In the genomic region with DNA sequence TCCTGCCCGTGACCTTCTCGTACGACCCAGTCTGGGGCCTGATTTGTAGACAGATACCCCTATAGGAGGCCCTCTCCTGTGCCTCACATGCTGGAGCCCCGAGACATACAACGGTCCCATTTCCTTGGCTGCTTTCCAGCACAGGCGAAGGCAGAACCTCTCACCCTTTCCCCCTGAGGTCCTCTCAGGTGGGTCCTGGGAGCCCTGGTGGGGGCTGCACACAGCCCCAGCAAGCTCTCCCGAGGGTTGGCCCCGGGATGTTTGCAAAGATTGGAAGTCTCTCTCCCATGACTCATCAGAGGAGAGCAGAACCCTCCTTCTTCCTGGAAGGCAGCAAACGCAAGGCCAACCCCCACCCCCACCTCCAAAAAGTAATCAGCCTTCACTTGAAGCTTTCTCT, we compare ENCODE assay signal across 11 mouse cellular contexts. TPM values are rescaled to one million over a fixed set of nuclear protein-coding genes. Genes with fewer than 3 reads are reported as not detected.
DNase-seq lines count a peak whose midpoint lies in the region; ATAC-seq and TF ChIP-seq lines count a peak whose summit lies in the region.
"Had no signal": no experiment of that assay in that cellular context is flagged by ENCODE, and none has a peak within 500 bp of the region (broad histone marks: within the 10 kb centered on the region; RNA-seq: fewer than 3 reads in every experiment).

No protein-coding gene starts in this region.

- H3K9ac ChIP-seq in lung, postnatal 0 days (replicated peaks; ENCODE audit: low read depth), result no peak overlapping the region
- H3K9ac ChIP-seq in heart, embryonic 12.5 days, result no peak overlapping the region
- H3K9ac ChIP-seq in stomach, embryonic 14.5 days (replicated peaks; ENCODE audit: low read depth, low read length), result no peak overlapping the region
- no peak overlapping the region for H3K9ac ChIP-seq in midbrain, embryonic 13.5 days (replicated peaks)

- peak; percentile 34 for DNase-seq in cerebellum, adult 8-10 months
- DNase-seq in lung, postnatal 0 days (ENCODE audit: low spot score), result peak; percentile 74
- no peak for DNase-seq in lung, postnatal 25 days (ENCODE audit: low spot score)
- no peak for DNase-seq in urinary bladder, adult 18-20 months (ENCODE audit: low spot score in 2 of 2)
- DNase-seq: gastrocnemius, postnatal 10 days had no signal

- H3K4me3 ChIP-seq in lung, postnatal 0 days (ENCODE audit: low read depth, low read length), result no peak overlapping the region
- no peak overlapping the region for H3K4me3 ChIP-seq in heart, embryonic 12.5 days
- H3K4me3 ChIP-seq in stomach, embryonic 14.5 days (ENCODE audit: low read depth, low read length), result no peak overlapping the region
- H3K4me3 ChIP-seq in midbrain, embryonic 13.5 days (replicated peaks), result no peak overlapping the region
- H3K4me3 ChIP-seq: erythroblast, embryonic 14.5 days had no signal

- H3K27me3 ChIP-seq in lung, postnatal 0 days (replicated peaks; ENCODE audit: insufficient read depth, low read length), result no peaks in the 10 kb centered on the region
- no peaks in the 10 kb centered on the region for H3K27me3 ChIP-seq in heart, embryonic 12.5 days (replicated peaks)
- H3K27me3 ChIP-seq in stomach, embryonic 14.5 days (ENCODE audit: control insufficient read depth, insufficient read depth, low read length), result no peaks in the 10 kb centered on the region
- H3K27me3 ChIP-seq in midbrain, embryonic 13.5 days, result no peaks in the 10 kb centered on the region

- no peaks in the 10 kb centered on the region for H3K36me3 ChIP-seq in lung, postnatal 0 days (ENCODE audit: insufficient read depth, low read length)
- no peaks in the 10 kb centered on the region for H3K36me3 ChIP-seq in heart, embryonic 12.5 days
- H3K36me3 ChIP-seq in stomach, embryonic 14.5 days (ENCODE audit: control insufficient read depth, insufficient read depth, low read length), result no peaks in the 10 kb centered on the region
- no peaks in the 10 kb centered on the region for H3K36me3 ChIP-seq in midbrain, embryonic 13.5 days

- no peak for ATAC-seq in cerebellum, adult (ENCODE audit: insufficient number of reproducible peaks, low FRiP score, low TSS enrichment)
- ATAC-seq in lung, postnatal 0 days, result peak; percentile 58
- no peak for ATAC-seq in heart, embryonic 12.5 days (ENCODE audit: insufficient number of reproducible peaks, low FRiP score)
- ATAC-seq in stomach, embryonic 14.5 days (ENCODE audit: insufficient number of reproducible peaks, insufficient read depth, low FRiP score, low read depth), result peak; percentile 47
- ATAC-seq in midbrain, embryonic 13.5 days, result no peak

- no peak for TF ChIP-seq CTCF in lung, postnatal 0 days (IDR thresholded peaks at IDR 0.05)

- no peaks in the 10 kb centered on the region for H3K9me3 ChIP-seq in lung, postnatal 0 days (ENCODE audit: low read length)
- H3K9me3 ChIP-seq in heart, embryonic 12.5 days (replicated peaks), result peaks cover 3% of the 10 kb centered on the region
- no peaks in the 10 kb centered on the region for H3K9me3 ChIP-seq in stomach, embryonic 14.5 days (ENCODE audit: control insufficient read depth, low read depth, low read length)
- no peaks in the 10 kb centered on the region for H3K9me3 ChIP-seq in midbrain, embryonic 13.5 days

- TF ChIP-seq EP300 in lung, postnatal 0 days (IDR thresholded peaks at IDR 0.05), result 0 out of 2 replicates have a peak, but pooled peaks have one; percentile 10

- peak overlapping the region; percentile 8; the same call in 1 of the 2 replicates for H3K27ac ChIP-seq in lung, postnatal 0 days (ENCODE audit: low read length)
- peak overlapping the region; percentile 33; the same call in 1 of the 2 replicates for H3K27ac ChIP-seq in heart, embryonic 12.5 days (ENCODE audit: poor library complexity, severe bottlenecking)
- H3K27ac ChIP-seq in stomach, embryonic 14.5 days (ENCODE audit: low read length), result peak overlapping the region; percentile 79
- no peak overlapping the region for H3K27ac ChIP-seq in midbrain, embryonic 13.5 days

- H3K4me2 ChIP-seq in lung, postnatal 0 days (replicated peaks; ENCODE audit: low read depth, low read length), result no peak overlapping the region
- no peak overlapping the region; the same call in 1 of the 2 replicates for H3K4me2 ChIP-seq in heart, embryonic 12.5 days
- no peak overlapping the region for H3K4me2 ChIP-seq in stomach, embryonic 14.5 days (replicated peaks; ENCODE audit: low read depth, low read length)
- no peak overlapping the region for H3K4me2 ChIP-seq in midbrain, embryonic 13.5 days (replicated peaks)
- H3K4me2 ChIP-seq: midbrain, embryonic 11.5 days had no signal

- peaks cover 4% of the 10 kb centered on the region for H3K4me1 ChIP-seq in lung, postnatal 0 days (ENCODE audit: insufficient read depth, low read depth, low read length)
- peaks cover 54% of the 10 kb centered on the region for H3K4me1 ChIP-seq in heart, embryonic 12.5 days (replicated peaks)
- peaks cover 23% of the 10 kb centered on the region for H3K4me1 ChIP-seq in stomach, embryonic 14.5 days (ENCODE audit: control insufficient read depth, insufficient read depth, low read length)
- H3K4me1 ChIP-seq in midbrain, embryonic 13.5 days (replicated peaks), result peaks cover 12% of the 10 kb centered on the region

- 19% methylated on average over 9 of the region's 9 CpGs for WGBS in lung, postnatal 0 days
- 29% methylated on average over 9 of the region's 9 CpGs for WGBS in heart, embryonic 12.5 days
- WGBS in stomach, embryonic 14.5 days, result 17% methylated on average over 9 of the region's 9 CpGs
- WGBS in midbrain, embryonic 13.5 days, result 83% methylated on average over 9 of the region's 9 CpGs

RNA-seq across cellular contexts. Expression of gene Atp2a2, which starts 9.4 kb away (rescaled TPM):
- polyA plus RNA-seq in lung, postnatal 0 days (2015; fragmentation: Nextera tagmentation; extraction: Ambion mirVana), result 27.4 and 32.4 TPM in 2 replicates
- 414 and 424 TPM in 2 replicates for polyA plus RNA-seq in heart, embryonic 12.5 days (2016; fragmentation: Nextera tagmentation; extraction: Ambion mirVana)
- polyA plus RNA-seq in stomach, embryonic 14.5 days (2014; fragmentation: Nextera tagmentation; extraction: Ambion mirVana), result 36.7 and 40.0 TPM in 2 replicates
- polyA plus RNA-seq in midbrain, embryonic 13.5 days (2015; fragmentation: Nextera tagmentation; extraction: Ambion mirVana), result 35.7 and 40.0 TPM in 2 replicates

Comparison
In these comparisons a context has a peak if more than half of its experiments do, and no peak if none do; other contexts are left out.
1. DNase-seq: peak in cerebellum, adult 8-10 months (single experiment) and lung, postnatal 0 days (single experiment); none in lung, postnatal 25 days (single experiment) and urinary bladder, adult 18-20 months (0 of 2).
2. ATAC-seq: peak in lung, postnatal 0 days (single experiment) and stomach, embryonic 14.5 days (single experiment); none in cerebellum, adult (single experiment), heart, embryonic 12.5 days (single experiment) and midbrain, embryonic 13.5 days (single experiment).
3. RNA of gene Atp2a2, which starts 9.4 kb away (polyA plus RNA-seq): 414 to 424 TPM in heart, embryonic 12.5 days; 35.7 to 40.0 TPM in midbrain, embryonic 13.5 days, 36.7 to 40.0 TPM in stomach, embryonic 14.5 days and 27.4 to 32.4 TPM in lung, postnatal 0 days; every median in the first group is over 10 times any median in the second.